Mouse (Mus musculus): ENCODE measurements at regions not wholly inside any gene's neighbourhood (a gene's known extent, or its start where the extent isn't known, plus 50 kb on each side); places are given as distances from the start of the nearest gene placed in this dataset.

DNA sequence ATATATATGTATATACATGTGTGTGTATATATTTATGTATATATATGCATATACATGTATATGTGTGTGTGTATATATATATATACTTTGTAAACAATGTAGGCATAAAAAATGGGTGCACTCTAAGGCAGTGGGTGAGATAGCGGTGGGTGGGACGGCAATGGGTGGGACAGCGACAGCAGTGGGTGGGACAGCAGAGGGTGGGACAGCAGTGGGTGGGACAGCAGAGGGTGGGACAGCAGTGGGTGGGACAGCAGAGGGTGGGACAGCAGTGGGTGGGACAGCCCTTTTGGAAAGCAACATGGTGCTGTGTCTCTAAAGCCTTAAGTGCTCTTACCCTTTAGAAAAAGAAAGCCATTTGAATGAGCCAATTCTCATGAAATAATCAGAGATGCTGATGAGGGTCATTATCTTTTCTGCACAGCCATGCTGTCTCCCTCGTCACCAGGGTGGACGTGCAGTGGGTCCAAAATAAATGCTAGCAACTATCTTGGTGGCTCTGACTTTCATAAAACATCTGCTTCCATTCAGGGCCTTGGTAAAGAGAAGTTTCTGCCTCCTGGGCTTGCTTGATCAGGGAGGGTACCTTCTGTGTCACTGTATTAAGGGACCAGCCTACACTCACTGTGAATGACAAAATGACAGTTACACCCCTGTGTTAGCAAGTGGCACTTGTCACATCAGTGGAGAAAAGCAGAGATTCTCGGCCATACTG, 119.3 kb upstream of the Slc44a1 start:
- DNase-seq (ENCODE audit: low spot score) = no peak
- H3K4me2 ChIP-seq (replicated peaks; ENCODE audit: low read depth, low read length, severe bottlenecking) = no peak overlapping the region
- H3K27me3 ChIP-seq (ENCODE audit: control insufficient read depth, insufficient read depth, low read length) = no peaks in the 10 kb centered on the region
- H3K9me3 ChIP-seq (ENCODE audit: control insufficient read depth, low read length) = no peaks in the 10 kb centered on the region
- no peak overlapping the region for H3K27ac ChIP-seq (replicated peaks; ENCODE audit: low read depth, low read length)
- no peaks in the 10 kb centered on the region for H3K36me3 ChIP-seq (ENCODE audit: control insufficient read depth, insufficient read depth, low read length)
- H3K4me3 ChIP-seq (replicated peaks; ENCODE audit: low read length) = no peak overlapping the region
- TF ChIP-seq POLR2A (IDR thresholded peaks at IDR 0.05; ENCODE audit: borderline replicate concordance, extremely low read depth, insufficient read depth, insufficient read length) = no peak
- no peak overlapping the region for H3K9ac ChIP-seq (ENCODE audit: low read depth, low read length, severe bottlenecking)
- H3K4me1 ChIP-seq (ENCODE audit: control insufficient read depth, insufficient read depth, low read length) = peaks cover 27% of the 10 kb centered on the region
- WGBS = 84% methylated on average over 6 of the region's 6 CpGs
- no peak for ATAC-seq (ENCODE audit: low FRiP score, low read depth)

DNA sequence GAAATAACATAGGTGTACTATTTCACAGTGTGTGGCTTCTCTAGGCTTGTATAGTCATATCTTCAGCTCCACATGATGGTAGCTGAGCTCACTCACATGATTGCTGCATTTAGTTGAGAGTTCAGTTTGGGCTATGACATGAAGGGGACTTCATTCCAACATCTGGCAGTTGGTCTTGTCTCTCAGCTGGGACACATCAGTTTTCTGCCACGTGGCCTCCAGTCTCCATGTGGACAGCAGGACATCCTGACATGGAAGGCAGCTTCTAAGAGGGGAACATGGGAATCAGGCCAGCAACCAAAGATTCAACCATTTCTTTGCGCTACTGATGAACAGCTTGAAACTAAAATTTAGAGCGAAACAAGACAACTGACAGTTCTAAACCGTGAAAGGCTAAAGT, 121.2 kb upstream of the Slc44a1 start:
- no peak overlapping the region for H3K4me3 ChIP-seq (replicated peaks; ENCODE audit: low read length)
- WGBS = 67% methylated on average over 4 of the region's 4 CpGs
- H3K27me3 ChIP-seq (ENCODE audit: control insufficient read depth, insufficient read depth, low read length) = no peaks in the 10 kb centered on the region
- no peak for TF ChIP-seq POLR2A (IDR thresholded peaks at IDR 0.05; ENCODE audit: borderline replicate concordance, extremely low read depth, insufficient read depth, insufficient read length)
- peaks cover 35% of the 10 kb centered on the region for H3K4me1 ChIP-seq (ENCODE audit: control insufficient read depth, insufficient read depth, low read length)
- no peak overlapping the region for H3K9ac ChIP-seq (ENCODE audit: low read depth, low read length, severe bottlenecking)
- no peak for ATAC-seq (ENCODE audit: low FRiP score, low read depth)
- H3K9me3 ChIP-seq (ENCODE audit: control insufficient read depth, low read length) = no peaks in the 10 kb centered on the region
- no peak for DNase-seq (ENCODE audit: low spot score)
- no peak overlapping the region for H3K27ac ChIP-seq (replicated peaks; ENCODE audit: low read depth, low read length)
- H3K4me2 ChIP-seq (replicated peaks; ENCODE audit: low read depth, low read length, severe bottlenecking) = no peak overlapping the region
- no peaks in the 10 kb centered on the region for H3K36me3 ChIP-seq (ENCODE audit: control insufficient read depth, insufficient read depth, low read length)

DNA sequence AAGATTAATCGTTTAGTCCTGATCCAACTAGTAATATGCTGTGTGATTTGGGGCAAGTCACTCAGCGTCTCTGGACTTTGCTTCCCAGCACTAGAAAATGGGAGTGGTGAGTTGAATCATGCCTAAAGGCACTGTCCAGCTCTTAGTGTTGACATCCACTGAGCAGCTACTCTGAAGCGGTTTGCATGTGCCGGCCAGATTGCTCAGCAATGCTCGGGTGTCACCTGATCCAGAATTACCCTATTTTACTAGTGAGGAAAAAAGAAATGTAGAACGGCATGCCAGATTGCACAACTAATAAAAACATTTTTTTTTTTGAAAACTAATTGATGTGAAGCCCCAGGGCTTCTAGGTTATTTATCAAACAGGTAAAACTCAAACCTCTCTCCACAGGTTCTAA, 122.0 kb upstream of the Slc44a1 start:
- H3K4me1 ChIP-seq (ENCODE audit: control insufficient read depth, insufficient read depth, low read length) = peaks cover 35% of the 10 kb centered on the region
- 32% methylated on average over 6 of the region's 6 CpGs for WGBS
- H3K4me3 ChIP-seq (replicated peaks; ENCODE audit: low read length) = no peak overlapping the region
- TF ChIP-seq POLR2A (IDR thresholded peaks at IDR 0.05; ENCODE audit: borderline replicate concordance, extremely low read depth, insufficient read depth, insufficient read length) = no peak
- no peak overlapping the region for H3K4me2 ChIP-seq (replicated peaks; ENCODE audit: low read depth, low read length, severe bottlenecking)
- no peak overlapping the region for H3K9ac ChIP-seq (ENCODE audit: low read depth, low read length, severe bottlenecking)
- H3K36me3 ChIP-seq (ENCODE audit: control insufficient read depth, insufficient read depth, low read length) = no peaks in the 10 kb centered on the region
- no peaks in the 10 kb centered on the region for H3K9me3 ChIP-seq (ENCODE audit: control insufficient read depth, low read length)
- DNase-seq (ENCODE audit: low spot score) (no peak), ATAC-seq (ENCODE audit: low FRiP score, low read depth) (no peak)
- no peak overlapping the region for H3K27ac ChIP-seq (replicated peaks; ENCODE audit: low read depth, low read length)
- H3K27me3 ChIP-seq (ENCODE audit: control insufficient read depth, insufficient read depth, low read length) = no peaks in the 10 kb centered on the region

DNA sequence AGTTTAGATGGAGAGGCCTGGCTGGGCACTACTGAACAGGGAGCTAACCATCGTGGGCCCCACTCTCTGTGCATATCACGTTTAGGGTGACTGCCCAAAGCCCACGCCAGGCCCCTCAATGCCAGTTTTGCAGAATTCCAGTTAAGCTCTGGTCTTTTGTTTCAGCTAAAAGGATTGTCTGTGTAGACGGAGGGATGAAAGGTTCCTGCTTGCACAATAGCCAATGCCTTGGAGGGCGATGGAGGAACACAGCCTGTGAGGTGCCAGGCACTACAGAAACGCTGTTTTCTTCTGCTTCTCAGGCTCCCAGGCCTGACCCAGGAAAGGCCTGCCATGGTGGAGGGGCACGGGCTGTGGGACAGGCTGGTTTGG, 122.8 kb upstream of the Slc44a1 start:
- TF ChIP-seq POLR2A (IDR thresholded peaks at IDR 0.05; ENCODE audit: borderline replicate concordance, extremely low read depth, insufficient read depth, insufficient read length) = no peak
- H3K4me1 ChIP-seq (ENCODE audit: control insufficient read depth, insufficient read depth, low read length) = peaks cover 31% of the 10 kb centered on the region
- DNase-seq (ENCODE audit: low spot score) (no peak), ATAC-seq (ENCODE audit: low FRiP score, low read depth) (no peak)
- H3K9me3 ChIP-seq (ENCODE audit: control insufficient read depth, low read length) = no peaks in the 10 kb centered on the region
- H3K27ac ChIP-seq (replicated peaks; ENCODE audit: low read depth, low read length) = no peak overlapping the region
- H3K9ac ChIP-seq (ENCODE audit: low read depth, low read length, severe bottlenecking) = no peak overlapping the region
- WGBS = 66% methylated on average over 7 of the region's 7 CpGs
- no peaks in the 10 kb centered on the region for H3K27me3 ChIP-seq (ENCODE audit: control insufficient read depth, insufficient read depth, low read length)
- H3K4me3 ChIP-seq (replicated peaks; ENCODE audit: low read length) = no peak overlapping the region
- no peaks in the 10 kb centered on the region for H3K36me3 ChIP-seq (ENCODE audit: control insufficient read depth, insufficient read depth, low read length)
- no peak overlapping the region for H3K4me2 ChIP-seq (replicated peaks; ENCODE audit: low read depth, low read length, severe bottlenecking)

DNA sequence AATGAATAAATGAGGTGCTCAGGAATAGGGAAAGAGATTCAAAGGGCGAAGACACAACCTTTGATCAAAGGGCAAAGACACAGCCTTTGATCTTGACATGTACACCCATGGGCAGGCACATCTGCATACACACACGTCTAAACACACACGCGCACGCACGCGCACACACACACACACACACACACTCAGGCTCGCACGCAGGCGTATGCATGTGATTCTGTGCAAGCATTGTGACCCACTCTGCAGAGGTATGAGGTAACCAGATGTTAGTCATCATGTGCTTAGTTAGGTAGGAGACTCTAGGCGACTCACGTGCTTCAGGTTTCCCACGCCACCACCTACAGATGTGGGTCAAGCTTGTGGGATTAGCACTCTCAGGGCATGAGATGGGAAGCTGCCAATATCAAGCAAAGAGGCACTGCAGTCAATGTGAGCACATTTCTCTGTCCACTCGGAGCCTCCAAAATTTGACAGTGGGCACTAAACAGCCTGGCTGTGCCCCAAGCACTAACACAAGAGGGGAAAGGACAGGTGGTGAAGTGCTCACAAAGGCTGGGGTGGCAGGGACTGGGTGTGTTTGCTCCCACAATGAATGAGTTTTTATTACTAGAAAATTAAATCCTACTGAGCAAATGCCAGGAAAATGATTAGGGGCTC, 123.3 kb upstream of the Slc44a1 start:
- Histone ChIP-seq H3K27me3 (ENCODE audit: control insufficient read depth, insufficient read depth, low read length) (no peaks in the 10 kb centered on the region), H3K36me3 (ENCODE audit: control insufficient read depth, insufficient read depth, low read length) (no peaks in the 10 kb centered on the region), H3K9ac (ENCODE audit: low read depth, low read length, severe bottlenecking) (no peak overlapping the region), H3K4me1 (ENCODE audit: control insufficient read depth, insufficient read depth, low read length) (peaks cover 31% of the 10 kb centered on the region), H3K4me3 (replicated peaks; ENCODE audit: low read length) (no peak overlapping the region), H3K4me2 (replicated peaks; ENCODE audit: low read depth, low read length, severe bottlenecking) (no peak overlapping the region), H3K27ac (replicated peaks; ENCODE audit: low read depth, low read length) (no peak overlapping the region), H3K9me3 (ENCODE audit: control insufficient read depth, low read length) (no peaks in the 10 kb centered on the region)
- no peak for TF ChIP-seq POLR2A (IDR thresholded peaks at IDR 0.05; ENCODE audit: borderline replicate concordance, extremely low read depth, insufficient read depth, insufficient read length)
- 65% methylated on average over 14 of the region's 14 CpGs for WGBS
- ATAC-seq (ENCODE audit: low FRiP score, low read depth) = no peak
- DNase-seq (ENCODE audit: low spot score) = no peak
